Mouse (Mus musculus) natural killer cell, adult 2 months (primary cell): ENCODE results near the gene Drc7.
"Not testable (repeated sequence)": the region's sequence is repeated elsewhere in the genome, so short reads cannot be mapped to it uniquely, and the experiment has no call there.

Source experiments
- DNase-seq, 2 experiments: peaks; one replicate each; pipeline ENCODE4 v3.0.0; 2022; ENCODE audit warnings: low spot score in 2 of 2

Drc7 gene

GRCm38 (mm10) chr8:95054927-95055510, at the start of gene Drc7:
Gene Drc7 (plus strand): TSS chr8:95055103.
- DNase-seq: no peak

DNA sequence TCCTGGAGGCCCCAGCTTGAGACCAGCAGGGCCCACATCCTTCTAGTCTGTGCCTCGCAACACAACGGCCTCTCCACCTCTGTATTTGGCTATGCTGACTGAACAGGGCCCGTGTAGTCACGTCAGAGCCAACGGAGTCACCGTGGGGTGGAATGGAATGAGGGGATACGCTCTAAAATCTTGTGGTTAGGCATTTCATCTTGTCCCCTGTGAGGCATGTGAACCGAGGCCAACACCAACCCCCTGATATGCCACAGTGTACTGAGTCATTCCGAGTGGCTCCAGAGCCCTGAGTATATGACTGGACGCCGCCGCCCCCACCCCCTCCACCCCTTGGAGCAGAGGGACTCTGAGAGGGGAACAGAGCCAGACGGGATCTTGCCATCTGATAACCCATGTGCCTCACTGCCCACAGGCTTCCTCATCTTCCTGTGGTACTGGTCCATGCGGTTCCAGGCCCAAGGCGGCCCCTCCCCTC, 42.4 kb upstream of the Drc7 start:
- DNase-seq: no peak

- DNase-seq: no peak
Observed at GRCm38 (mm10) chr8:95015866-95016265, 39.0 kb upstream of the Drc7 start.

GRCm38 (mm10) chr8:95016684-95017083, 38.2 kb upstream of the Drc7 start:
- no peak for DNase-seq

DNA sequence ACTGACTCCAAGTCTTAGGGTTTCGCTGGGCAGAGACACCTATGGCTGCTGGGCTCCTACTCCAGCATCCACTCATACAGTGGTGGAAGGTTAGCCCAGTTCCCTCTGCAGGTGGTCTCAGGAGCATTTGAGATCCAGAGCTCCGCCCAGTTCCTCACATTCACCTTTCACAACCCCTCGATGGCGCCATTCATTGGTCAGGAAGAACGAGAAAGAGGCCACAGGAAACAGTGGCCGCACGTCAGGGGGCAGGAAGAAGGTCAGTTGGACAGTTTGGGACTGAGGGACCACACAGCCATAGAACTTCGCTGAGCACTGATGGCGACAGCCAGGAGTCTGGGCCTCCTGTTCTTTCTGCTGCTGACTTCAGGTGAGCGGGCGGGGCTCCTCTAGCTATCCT, 37.5 kb upstream of the Drc7 start, which contains the start of gene Adgrg3:
Gene Adgrg3 (plus strand): TSS at position 242 of the 400 bp plus-strand sequence.
- no peak for DNase-seq

DNA sequence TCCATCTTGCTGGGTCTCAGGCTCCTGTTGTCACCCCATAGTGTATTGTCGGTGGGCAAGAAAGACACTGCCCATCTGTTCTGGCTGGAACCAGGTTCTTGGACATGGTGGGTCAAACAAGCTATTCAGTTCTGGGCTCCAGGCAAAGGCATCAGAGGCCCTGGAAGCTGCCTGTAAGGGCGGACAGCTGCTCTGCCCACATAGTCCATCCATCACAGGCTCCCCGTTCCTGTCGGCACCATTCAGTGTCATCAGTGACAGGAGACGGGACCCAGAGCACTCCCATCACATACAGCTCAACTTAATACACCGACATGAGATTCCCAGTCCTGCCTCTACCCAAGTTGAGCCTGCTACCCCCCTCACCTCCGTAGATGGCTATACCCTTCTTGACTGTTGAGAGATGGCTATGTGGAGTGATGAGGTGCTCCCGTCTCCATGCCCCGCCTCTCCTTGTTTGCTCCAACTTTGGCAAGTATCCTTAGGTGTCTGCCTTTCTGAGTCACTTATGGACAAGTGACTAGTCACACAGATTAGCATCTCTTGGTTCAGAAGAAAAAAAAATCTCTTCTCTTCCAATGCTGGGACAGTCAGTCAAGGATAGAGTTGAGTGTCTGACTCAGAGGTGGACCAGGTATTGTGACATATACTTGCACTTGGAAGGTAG, 36.8 kb upstream of the Drc7 start:
- DNase-seq: no peak

DNA sequence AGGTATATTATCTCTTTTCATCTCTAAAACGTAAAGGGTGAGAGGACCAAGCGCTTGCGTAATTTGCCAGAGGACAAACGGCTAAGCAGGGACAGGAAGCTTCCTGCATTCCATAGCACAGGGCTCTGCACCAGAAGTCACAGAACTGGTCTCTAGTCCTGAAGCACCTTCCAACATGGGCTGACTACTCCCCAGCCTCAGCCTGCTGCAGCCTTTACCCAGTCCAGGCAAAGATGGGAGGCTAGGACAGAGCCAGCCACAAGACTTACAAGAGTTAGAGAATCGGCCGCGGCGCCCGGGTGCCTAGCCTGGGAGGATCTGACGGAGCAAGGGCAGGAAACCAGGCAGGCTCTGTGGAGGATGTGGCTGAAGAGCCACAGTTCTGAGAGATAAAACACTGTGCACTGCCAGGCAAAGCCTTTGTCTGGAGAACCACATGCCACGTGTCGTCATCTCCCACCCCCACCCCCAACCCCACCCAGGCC, 34.6 kb upstream of the Drc7 start:
- DNase-seq: peak; percentile 46 to 59

DNA sequence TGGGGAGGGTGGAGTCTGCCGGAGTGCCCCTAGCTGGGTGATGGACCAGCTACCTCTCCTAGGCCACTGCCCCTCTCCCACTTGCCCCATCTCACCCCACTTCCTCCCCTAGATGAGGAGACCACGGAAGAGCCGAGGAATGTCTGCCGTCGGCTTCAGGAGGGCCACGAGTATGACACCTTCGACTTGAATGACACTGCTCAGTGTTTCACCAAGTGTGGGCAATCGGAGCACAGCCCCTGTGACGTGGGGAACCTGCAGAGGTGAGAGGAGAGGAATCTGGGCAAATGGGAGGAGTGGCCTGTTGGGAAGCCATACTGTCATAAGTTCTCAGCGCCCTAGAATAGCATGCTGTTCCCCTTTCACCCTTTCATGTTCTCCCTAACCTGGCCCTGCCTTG, 34.1 kb upstream of the Drc7 start:
- peak; percentile 34 to 41 for DNase-seq

DNA sequence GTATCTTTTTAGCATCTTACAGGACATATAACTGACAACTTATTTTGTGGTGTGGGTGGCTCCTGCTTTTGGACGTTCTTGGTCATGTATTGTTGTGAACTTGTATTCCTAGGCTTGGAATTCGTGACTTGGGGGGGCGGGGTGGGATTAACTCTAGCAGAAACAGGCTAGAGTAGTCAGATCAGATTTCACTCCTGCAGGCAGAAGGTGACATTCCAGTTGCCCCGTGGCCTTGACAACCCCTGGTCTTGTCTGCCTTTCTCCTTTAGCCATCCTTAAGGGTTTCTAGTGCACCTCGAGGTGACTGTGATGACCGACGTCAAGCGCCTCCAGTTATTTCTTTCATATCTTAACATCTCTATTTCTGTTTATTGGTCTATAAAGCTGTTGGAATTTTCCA, 31.7 kb upstream of the Drc7 start:
- DNase-seq: no peak

DNA sequence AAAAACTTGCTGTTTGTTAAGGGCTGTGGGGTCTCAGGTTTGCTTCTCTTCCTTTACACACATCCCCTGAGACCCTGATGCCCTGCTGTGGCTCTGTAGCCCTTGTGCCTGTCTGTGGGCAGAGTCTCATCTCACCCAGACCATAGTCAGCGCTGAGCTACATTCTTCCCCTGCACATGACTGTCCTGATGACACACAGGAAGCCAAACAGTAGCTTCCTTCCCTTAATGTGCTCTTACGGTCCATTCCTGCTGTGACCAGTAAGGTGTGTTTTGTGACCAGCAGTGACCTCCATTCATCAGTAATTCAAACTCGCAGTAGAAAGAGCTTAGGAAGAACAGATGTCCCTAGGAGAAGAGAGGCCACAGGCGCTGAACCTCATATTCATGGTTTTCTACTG, 30.5 kb upstream of the Drc7 start:
- no peak for DNase-seq

DNA sequence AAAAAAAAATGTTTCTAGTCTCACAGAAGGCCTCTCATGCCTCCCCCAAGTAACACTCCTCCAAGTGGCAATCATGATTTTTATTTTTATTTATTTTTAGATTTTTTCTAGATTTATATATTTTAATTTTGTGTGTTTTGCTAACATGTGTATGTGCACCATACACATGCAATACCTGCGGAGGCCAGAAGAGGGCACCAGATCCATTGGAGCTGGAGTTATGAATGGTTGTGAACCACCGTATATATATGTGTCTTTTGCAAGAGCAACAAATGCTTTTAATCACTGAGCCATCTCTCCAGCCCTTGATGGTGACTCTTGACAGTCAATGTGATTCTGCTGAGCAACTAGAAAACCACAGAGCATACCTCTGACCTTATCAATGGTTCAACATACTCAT, 29.5 kb upstream of the Drc7 start:
- DNase-seq: peak in 1 of 2 experiments; percentile 35

DNA sequence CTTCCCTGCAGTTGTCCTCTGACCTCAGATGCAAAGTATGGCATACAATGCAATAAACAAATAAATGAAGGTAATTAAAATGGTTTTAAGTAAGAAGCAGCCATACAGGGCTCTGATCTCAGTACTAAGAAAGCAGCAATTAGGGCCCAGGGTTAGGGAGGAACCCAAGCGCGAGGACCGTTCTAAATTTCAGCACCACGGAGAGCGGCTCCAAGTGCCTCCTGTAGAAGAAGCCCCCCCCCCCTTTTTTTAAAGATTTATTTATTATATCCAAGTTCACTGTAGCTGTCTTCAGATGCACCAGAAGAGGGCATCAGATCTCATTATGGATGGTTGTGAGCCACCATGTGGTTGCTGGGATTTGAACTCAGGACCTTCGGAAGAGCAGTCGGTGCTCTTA, 26.5 kb upstream of the Drc7 start:
- DNase-seq: not testable (repeated sequence)

DNA sequence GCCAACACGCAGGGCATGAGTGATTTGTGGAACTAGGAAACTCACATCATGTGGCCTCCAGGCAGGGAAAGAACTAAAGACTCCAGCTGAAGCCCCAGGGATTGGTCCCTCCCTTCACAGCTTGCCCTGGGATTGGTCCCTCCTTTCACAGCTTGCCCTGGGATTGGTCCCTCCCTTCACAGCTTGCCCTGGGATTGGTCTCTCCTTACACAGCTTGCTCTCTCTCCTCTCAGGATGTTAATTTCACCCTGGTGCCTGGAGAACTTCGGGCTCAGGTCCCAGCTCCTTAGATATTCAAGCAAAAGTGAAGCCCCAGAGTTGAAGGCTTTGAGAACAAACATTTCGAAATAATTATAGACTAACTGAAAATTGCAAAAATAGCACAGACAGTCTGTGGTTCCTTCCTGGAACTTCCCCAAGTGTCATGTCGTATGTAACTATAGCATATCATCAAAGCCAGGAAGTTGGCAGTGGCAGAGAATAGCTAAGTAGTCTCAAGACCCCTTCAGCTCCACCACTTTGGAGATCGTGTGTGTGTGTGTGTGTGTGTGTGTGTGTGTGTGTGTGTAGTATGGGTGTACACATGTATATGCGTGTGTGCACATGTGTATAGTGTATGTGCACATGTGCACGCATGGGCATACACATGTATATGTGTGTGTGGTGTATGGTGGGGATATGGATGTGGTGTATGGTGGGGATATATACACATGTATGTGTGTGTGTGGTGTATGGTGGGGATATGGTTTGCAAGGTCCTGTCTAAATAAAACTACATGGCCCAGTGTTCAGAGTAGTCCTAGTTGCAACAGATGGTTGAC, 17.6 kb upstream of the Drc7 start:
- DNase-seq: no peak

DNA sequence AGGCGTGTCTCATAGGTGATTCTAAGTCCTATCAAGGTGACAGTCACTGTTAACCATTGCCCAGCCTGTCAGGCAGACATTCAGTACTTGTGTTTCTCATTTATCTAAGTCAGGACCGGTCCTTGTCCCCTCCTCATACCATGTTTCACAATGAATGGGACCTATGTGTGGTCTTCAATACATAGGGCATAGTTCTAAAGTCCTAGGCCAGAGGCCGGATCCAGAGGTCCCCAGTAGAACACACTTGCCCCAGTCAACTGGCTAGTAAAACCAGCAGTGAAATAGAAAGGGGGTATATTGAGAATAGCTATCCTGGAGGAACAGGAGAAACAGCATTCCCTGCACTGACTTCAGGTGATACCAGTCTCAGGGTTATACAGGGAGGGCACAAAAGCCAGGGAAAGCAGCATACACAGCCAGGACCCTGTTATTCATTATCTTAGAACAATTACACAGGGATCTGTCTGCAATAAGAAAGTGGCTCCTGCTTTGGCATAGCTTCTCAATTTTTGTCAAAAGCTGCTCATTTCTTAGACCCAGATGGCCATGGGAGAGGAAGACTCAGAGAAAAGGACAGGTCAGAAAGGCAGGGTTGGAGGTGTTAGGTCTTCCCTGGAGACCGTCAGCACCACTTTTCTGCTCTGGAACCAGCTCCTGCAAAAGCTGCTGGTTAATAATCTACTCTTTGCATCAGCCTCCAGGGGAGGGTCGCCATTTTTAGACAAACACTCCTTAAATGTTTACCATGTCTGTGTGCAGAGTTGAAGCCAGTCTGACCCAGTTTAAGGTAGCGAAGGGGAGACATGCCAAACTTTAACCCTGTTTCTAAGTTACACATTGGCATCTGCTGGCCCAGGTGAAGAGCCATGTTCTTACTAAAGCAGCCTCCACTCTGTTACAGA, 12.8 kb upstream of the Drc7 start:
- DNase-seq: no peak

DNA sequence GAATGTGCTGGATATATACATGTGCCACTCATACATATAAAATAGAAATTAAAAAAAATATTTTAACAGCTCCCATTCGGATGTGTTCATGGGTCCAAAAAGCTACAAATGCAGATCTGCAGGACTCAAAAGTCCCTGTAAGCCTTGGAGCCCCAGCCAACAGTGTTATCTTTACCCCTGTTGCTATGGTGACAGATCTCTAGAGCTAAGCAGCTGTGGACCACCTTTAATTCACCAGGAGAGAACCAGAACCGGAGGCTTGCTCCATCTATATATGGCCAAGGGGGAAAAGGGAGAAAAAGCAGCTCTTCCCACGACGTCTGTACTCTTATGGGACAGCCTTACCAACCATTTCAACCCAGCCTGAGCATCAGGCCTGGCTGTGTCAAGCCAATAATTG, 10.1 kb upstream of the Drc7 start:
- no peak for DNase-seq

- DNase-seq: no peak
Observed at GRCm38 (mm10) chr8:95046982-95047381, 7.9 kb upstream of the Drc7 start.

DNA sequence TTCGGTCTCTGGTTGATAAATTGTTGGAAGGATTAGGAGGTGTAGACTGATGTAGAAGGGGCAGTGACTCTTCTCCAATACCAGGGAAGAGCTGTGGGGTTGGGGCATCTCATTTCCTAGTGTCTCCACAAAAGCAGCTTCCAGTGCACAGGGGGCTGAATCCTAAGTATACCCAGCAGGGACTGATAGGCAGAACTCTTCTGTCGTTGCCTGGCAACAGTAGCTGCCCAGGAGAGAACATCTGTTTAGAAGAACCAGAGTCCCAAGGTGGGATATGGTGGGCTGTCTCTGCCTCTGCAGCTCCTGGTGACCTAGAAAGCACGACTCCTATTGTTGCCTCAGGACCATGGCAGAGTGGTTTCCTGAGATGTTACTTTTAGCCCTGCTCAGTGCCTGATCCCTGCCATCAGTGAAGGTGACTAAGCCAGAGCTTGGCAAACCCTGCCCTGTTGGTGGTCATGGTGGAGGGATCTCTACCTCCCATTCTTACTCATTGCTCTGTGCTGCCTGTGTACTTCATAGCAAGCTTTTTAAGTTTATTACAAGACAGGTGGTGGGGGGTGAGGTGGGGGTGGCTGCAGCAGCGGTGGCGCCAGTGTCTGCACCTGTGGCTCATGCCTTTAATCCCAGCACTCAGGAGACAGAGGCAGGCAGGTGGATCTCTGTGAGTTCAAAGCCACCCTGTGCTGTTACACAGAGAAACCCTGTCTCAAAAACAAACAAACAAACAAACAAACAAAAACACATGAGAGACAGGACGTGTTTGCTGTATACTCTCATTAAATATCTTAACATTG, 6.8 kb upstream of the Drc7 start:
- DNase-seq: no peak

GRCm38 (mm10) chr8:95049636-95050035, 5.3 kb upstream of the Drc7 start:
- no peak for DNase-seq

DNA sequence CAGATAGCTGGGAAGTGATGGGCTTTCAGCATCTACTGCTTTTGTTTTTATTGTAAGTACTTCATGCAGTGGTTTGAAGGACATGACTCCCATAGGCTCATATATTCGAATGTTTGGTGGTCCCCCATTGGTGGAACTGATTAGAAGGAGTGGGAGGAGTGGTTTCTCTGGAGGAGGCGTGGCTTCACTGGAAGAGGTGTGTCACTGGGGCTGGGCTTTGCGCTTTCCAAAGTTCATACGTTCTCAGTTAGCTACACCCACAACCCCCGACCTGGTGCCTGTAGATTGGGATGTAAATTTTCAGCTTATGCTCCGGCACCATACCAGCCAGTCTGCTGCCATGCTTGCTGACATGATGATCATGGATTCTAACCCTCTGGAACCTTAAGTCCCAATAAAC, 465 bp upstream of the Drc7 start:
- DNase-seq: no peak

- DNase-seq: no peak
Observed at GRCm38 (mm10) chr8:95056414-95056813, 1.5 kb downstream of the Drc7 start.

DNA sequence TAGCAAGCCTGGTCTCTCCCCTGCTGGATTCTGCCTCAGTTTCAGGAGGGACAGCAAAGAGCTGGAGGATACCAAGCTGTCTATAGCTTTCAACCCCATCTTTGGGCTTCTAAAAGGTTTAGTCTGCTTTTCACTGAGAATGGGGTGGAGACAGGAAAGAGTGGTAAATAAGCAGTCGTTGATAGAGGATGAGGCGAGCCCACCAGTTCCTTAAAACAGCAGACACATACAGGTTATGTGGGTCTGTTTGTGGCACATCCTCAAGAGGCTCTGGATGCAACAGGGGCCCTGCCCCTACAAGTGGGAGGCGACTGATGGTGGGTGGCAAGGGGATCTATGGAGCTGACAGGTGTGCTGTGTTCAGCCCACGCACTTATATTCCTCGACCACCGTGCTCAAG, 3.8 kb downstream of the Drc7 start:
- DNase-seq: no peak
